Mouse (Mus musculus) thymus, postnatal 25 days (tissue): Measurements from ENCODE around the gene Dmrta1.
"Not testable (repeated sequence)": the region's sequence is repeated elsewhere in the genome, so short reads cannot be mapped to it uniquely, and the experiment has no call there.

Experiments used
- DNase-seq: peaks from one replicate; pipeline ENCODE4 v3.0.0; 2022

The Dmrta1 gene

DNA sequence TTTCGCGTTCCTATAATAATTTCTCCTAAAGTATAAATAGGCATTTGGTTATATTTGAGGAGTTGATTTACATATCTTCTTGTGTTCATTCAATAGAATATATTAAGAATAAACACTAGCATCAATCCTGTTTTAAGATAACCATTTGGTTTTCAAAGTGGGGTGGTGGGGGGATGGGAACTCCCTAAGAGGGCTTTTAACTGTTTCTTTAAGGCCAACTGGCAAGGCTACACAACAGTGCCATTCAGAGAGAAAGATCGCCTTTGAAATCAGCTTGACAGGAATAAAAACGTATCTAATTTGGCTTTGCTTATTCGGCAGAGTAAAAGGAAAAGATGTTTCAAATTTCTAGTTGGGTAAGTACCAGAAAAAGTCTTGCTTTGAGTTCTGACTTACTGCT is at the start of gene Dmrta1:
Dmrta1 (plus strand) TSS at position 242 of the 400 bp plus-strand sequence.
- DNase-seq: no peak

DNA sequence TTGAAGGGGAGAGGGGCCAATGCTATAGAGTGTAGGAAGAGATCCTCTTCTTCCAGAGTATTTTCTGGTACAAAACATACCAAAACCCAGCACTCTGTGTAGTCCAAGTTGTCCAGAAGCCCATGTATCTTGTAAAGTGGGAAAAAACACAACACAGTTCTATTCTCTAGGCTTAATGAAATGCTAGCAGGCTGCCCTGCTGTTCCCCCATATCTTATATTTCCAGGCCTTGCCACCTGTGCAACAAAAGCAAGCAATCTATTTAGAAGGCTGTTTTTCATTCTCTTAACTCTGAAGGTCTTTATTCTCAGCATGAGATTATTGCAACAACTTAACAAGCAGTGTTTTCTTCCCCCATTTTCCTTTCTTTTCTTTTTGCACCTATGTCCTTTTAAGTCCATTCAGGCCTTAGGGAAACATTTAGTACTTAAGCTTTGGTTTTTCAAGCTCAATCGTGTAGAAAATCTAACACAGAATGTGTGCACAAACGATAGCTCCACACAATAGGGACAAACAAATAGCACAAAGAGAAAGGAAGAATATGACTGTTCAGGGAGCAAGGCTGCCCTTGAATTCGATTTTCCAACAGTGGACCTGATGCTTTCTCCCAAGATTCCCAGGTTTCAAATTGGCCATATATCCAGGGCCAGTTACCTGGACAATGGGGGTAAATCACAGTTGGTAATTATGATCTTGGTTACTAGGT is 48.7 kb upstream of the Dmrta1 start:
- DNase-seq: no peak

DNA sequence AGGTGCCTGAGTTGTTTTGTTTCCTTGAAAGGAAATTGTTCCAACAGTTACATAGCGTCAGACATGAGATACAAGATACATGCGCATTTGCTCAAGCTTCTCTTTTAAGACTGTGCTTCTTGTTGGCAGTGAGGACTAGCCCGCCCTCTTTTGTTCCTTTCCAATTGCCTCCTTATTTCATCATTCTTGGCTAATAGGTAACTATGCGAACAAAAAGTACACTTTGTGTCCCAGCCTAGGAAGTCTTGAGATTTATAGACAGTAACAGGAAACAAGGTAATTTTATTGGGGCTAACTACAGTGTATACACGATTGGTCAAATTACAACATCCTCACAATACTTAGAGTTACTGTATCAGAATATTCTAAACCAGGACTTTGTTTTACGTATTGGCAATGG is 47.7 kb upstream of the Dmrta1 start:
- no peak for DNase-seq

DNA sequence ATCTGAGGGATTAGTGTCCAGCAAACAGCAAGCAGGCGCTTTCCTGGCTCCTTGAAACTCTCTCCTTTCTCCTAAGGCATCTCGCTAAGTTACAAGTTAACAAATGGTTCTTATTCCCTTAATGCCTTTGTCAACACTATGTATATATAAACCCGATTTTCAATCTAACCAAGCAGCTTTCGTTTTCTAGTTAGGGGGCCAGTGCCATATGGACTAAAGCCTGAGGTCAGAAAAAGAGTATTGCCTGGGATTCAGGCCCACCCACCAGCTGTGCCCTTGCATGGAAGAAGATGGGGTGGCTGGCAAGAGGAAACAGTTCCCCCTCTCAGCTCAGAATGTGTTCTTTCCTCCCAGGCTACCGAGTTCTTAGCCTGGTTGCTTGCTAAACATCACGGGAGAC is 40.6 kb upstream of the Dmrta1 start:
- no peak for DNase-seq

DNA sequence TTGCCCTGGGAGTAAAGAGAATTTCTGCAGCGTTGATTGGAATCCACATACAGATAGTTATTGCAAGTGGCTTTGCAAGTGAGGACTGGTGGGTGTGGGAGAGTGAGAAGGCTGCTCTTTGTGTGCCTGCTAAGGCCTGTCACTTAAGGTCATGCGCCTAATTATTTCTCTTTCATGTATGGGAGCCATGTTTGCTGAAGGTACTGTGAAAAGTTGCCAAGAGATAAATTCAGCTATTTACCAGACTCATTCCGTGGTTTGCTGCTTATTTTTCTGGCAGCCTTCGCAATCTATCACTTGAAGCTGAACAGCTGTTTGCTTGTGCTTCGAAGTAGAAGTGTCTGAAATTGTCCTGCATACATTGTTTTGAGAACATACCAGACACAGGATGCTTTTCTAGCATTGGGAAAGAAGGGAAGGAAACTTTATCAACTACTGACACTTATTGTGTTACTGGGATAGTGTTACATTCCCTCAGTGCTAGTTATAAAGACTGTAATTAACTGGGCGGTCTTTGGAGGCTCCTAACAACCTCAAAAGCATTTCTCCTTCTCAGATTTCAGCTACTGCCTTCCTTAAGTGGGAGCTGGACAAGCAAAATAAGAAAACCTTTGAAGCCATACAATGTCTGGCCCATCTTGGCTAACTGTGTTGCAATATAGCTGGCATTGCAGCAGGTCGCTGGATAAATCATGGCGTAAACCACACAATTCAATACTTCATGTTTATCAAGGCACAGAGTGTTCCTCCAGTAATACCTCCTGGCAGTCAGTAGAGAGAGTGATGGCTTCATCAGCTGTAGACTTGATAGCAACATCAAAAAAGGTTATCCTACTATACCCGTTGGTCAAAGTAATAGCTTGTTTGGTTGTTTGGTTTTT is 34.8 kb upstream of the Dmrta1 start:
- no peak for DNase-seq

DNA sequence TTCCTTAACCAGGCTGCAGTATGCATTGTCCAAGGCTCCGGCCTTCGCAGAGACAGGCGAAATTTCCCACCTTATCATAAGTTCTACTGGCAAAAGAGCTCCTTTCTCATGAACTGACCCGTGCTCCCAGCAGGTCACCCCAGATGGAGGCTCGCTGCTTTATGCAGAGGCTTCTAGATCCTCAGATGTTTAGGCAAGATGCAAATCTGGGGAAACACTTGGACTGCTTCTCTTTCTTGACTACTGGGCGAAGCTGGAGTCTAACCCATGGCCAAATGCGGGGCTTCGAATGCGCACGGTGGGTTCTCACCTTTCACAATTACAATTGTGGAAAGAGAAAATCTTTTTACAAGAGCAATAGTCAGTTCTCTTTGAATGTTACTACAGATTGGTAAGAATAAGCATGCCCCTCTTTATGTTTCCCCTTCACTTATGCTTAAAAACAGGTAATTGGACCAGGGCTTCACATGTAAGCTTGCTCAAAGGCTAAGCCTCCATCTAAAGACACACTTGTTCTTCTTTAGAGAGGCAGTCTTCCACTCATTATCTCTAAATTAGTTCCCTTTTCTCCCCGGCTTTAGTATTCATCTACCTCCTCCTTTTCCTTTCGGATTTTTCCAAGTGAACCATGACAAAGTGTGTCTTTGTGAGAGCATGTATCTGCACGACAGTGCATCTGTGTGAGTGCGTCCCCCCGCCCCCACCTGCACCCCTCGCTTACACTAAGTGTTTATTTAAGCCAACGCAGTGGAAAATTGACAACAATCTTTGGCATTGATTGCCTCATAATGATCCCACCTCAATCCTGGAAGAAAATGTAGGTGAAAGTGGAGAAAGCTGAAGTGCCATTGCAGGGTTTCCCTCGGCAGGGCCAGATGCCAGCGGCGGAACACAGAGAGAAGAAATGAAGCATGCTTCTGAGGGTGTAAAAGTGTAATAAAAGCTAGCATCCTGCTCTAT is 28.6 kb upstream of the Dmrta1 start:
- no peak for DNase-seq

DNA sequence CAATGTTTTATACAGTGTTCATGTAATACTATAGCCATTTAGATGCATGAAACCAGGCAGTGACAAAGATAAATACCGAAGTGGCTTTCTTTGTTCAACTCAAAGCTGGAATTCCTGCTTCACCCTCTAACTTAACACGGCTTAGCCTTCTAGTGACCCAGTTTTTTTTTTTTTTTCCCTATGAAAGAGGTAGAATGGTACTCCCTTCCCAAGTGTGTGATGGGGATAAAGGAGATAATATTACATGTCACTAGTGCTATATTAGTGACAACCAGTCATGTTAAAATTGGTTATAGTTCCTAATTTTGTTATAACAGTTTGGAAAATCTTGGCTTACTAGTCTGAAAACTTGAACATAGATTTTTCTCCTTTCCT is 27.9 kb upstream of the Dmrta1 start:
- no peak for DNase-seq

DNA sequence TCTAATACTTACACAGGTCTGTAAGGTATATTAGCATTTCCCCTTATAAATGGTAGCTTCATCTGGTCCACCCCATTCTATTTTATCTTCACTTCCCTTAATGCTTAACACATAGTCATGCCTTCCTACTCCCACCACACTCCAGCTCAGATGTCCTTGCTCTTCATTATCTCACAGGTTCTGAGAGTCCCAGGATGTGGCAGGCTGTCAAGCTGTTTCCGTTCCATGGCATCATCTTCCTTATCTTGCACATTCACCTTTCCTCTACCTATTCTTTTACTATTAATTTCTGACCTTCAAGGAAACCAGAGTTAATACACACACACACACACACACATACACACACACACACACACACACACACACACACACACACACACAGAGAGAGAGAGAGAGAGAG is 27.5 kb upstream of the Dmrta1 start:
- no peak for DNase-seq

DNA sequence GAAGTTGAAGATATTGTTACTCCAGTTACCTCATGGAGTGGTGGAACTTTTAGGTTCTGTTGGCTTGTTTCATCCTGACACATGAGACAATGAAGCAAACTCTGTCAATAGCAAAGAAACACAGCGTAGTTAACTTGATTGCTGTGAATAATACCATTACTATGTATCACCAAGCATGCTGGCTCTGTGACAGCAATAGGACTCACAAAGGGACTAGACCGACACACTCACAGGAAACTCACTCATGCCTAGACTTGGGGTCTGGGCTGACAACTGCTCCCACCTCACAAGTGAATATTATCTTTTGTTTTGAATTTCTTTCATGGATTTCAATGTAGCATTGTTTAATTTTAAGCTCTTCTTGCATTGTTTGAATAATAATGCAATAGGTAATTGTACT is 15.8 kb upstream of the Dmrta1 start:
- DNase-seq: no peak

DNA sequence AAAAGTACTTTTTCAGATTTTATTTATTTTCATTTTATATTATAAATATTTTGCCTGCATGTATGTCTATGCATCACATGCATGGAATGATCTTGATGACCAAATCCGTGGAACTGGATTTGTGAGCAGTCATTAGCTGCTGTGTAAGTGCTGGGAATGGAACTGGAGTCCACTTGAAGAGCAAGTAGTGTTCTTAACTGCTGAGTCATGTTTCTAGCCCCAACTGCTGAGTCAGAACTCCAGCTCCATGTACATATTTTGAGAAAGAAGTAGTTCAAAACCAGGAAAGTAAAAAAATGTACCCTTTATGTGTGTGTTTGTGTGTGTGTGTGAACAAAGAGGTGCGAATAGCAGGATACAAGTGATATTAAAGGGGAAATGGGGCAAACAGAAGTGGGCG is 4.5 kb upstream of the Dmrta1 start:
- no peak for DNase-seq

DNA sequence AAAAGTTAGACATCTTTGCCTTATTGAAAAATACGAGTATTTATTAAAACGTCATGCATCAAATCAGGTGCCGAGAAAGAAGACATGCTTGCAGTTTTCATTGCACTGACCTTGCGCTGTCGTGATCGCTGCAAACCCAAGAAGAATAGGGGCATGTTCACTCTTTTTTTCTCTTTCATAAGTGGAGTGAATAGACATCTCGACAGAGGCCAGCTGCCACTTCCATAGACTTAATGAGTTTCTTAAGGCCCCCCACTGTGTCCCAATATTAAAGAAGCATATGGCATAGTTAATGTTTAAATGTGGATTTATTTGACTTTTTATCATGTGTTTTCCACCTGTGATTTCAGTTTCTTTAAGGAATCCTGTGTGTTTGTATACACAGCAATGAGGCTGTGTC is 1.3 kb upstream of the Dmrta1 start:
- no peak for DNase-seq

DNA sequence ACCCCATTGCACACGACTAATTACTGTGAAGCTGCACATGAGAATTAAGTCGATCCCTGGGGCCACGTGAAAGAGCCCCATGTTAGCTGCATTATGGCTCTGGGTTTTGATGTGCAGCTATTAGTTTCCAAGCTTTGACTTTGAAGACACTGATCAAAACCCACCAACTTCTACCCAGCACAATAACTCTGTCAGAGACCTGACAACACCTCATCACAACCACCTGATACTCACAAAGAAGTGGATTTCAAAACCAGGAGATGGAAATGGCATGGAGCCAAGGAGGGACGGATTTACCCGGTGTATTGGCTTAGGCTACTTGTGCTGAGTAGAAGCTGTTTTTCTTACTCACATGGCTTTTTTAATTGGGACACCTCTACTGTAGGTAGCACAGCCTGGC is 523 bp upstream of the Dmrta1 start:
- no peak for DNase-seq

DNA sequence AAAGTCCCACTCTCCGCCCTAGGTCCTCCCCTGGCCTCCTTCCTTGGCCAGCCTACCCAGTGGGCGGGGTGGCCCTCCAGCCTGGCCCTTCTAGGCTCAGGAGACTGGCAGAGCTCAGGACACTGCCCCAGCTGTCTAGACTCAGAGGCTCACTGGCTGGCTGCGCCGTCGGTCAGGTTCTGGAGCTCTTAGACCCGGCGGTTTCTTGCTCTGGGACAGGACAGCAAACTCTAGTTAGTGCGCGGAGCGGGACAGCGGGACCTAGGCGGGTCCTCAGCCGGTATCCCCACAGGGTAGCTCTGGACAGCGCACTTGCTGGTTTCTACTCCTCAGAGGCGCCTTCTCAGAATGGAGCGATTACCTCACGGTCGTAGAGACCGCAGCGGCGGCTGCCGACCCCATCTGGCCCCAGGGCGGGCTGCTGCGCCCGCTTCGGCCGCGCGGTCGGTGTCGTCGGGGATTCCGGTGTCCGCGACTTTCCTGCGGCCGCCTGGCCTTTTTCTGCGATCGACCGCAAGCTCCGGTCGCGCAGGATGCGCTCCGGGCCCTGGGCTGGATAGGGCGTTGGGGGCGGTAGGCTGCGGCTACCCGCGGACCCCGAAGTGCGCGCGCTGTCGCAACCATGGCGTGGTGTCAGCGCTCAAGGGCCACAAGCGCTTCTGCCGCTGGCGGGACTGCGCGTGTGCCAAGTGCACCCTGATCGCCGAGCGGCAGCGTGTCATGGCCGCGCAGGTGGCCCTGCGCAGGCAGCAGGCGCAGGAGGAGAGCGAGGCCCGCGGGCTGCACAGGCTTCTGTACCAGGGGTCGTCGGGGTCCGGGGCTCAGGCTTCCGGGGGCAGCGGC is 8.9 kb downstream of the Dmrta1 start:
- DNase-seq: no peak

DNA sequence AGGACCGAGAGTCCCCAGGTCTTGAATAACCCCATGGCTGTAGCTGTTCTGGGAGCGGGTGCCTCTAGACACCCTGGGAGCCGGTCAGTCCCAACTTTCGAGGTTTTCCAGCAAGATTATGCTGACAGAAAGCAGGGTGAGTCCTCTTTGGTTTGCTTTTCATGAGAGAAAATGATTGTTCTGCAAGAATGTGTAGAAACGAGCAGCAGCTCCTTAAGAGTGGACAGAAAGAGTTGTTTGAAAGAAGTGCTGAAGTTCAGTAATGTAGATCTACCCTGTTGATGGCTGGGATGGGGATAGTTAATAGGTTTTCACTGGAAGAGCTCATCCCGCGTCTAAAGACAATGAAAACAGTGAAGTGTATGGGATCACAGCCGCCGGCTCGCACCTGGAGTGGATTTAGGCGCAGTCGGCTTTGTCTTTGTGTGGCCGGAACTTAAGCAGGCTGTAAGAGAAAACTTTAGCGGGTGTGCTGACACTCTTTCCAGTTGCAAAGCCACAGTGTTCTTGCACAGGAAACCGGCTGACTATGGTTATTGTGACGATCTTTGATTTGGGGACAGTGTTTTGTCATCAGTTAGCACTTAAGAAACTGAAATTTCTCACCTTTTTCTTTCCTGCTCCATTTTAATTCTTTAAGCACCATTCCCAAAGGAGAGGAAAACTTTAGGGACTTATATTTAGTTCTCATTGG is 9.7 kb downstream of the Dmrta1 start:
- no peak for DNase-seq

DNA sequence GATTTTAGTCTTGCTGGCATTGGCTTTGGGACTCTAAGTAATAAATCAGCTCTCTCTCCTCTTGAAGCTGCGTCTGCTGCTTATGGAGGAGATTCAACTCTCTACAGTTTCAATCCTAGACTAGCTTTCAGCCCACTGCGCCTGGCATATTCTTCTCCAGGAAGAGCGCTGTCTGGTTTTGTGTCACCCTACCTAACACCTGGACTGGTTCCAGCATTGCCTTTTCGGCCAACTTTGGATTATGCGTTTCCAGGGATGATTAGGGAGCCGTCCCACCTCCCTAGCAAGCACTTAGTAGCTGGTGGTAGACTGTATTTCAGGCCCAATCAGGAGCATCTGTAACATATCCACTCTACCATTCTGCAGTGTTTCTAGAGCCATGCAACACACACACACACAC is 12.7 kb downstream of the Dmrta1 start:
- DNase-seq: no peak

DNA sequence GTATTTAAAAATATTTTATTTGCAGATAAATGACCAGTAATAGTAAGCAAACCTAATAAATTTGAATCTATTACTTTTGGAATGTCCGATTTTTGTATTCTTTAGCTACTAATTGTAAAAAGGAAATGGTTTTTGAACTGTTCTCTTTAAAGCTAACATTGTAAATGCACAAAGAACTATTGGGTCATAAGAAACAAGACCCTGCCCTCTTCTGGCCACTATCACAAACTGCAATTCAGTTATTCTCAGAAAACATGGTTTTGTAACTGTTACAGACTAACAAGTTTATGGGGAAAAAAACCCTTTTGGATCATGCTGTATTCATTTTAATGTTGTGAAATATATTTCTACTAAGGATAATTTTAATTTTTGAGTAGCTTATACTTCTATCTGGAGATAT is 13.5 kb downstream of the Dmrta1 start:
- DNase-seq: no peak

DNA sequence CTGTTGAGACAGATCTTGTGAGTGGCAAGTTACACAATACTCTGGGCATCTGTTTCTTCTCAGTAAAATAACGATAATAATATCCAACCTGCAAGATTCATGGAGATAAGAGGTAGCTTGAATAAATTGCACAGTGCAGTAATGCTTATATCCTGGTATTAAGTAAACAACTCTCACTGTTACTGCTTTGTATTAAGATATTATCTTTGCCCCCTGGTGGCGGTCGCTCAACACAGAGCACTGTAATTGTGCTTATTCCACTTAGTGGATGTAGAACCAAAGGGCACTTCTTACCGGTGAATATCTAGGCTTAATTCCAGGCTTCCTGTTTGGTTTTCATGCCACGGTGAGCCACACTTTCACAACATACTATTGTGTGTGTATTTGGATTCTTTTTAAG is 16.4 kb downstream of the Dmrta1 start:
- DNase-seq: no peak

DNA sequence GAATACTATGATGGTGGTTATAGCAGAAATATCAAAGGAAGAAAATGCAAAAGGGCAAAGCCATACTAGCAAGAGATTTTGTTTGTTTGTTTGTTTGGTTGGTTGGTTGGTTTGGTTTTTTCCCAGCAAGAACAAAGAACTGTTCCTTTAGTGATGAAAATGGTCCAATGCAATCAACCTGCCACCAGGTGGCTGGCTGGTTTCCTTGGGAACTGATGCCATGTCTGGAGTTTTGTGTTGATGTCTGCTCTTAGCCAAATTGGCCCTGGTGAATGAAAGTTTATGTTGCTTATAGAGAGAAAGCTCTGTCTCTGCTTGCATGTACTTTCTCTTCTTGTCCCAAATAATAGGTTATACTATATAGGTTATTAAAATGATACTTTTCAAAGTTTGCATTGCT is 18.7 kb downstream of the Dmrta1 start:
- no peak for DNase-seq

DNA sequence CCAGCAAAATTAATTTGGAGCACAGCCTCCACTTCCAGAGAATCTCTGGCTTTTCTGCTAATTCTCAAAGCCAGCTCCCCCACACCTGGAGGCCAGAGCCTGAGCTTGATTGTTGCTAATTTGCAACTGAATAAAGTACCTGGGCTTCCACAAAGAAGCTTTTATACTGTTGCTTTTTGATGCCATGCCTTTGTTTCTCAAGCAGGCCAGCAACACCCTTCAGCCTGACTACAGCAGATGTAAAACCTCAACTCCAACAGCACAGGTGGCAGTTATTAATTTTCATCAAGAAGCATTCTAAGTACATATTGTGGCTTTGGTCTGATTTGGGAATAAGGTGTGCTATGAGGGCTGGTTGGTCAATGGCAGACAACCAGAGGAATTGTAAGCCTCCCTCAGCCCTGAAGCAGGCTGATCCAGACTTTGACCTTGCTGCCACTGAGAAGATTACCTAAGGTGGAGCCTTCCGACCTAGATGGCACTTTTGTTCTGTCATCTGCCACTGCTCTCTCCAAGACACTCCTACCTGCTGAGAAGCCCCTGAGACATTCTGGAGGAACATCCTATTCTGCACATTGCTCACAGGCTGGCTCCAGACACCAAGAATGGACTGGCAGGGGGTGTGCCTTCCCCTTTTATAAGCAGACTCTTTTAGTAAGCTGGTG is 44.4 kb downstream of the Dmrta1 start:
- DNase-seq: not testable (repeated sequence)
